Mouse (Mus musculus): ENCODE data around the gene March1. TPM values are rescaled to one million over a fixed set of nuclear protein-coding genes. Genes with fewer than 3 reads are reported as not detected.

Gene March1
- polyA plus RNA-seq, 1 experiment from 2014 or later = 0.50 TPM

DNA sequence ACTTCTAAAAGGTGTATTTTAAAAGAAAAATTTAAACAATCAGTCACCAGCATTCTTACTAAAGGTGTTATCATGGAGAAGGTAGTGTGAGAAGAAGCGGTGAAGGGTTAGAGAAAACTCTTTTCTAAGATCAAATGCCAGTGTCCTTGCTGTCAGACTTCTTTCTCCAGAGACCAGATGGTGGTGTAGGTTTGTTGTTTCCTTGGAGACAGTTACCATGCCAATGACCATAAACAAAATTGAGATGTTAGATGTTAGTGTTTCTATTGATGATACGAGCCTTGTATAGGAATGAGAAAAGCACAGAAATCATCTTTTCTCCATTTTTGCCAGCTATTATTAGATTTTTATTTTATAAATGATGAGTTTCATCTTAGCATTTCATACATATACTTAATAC, 158.1 kb downstream of the March1 start:
- Histone ChIP-seq H3K4me2 (replicated peaks; ENCODE audit: low read depth) (no peak overlapping the region), H3K36me3 (ENCODE audit: control insufficient read depth, insufficient read depth, low read length) (no peaks in the 10 kb centered on the region), H3K27me3 (ENCODE audit: control insufficient read depth, insufficient read depth, low read length) (no peaks in the 10 kb centered on the region), H3K27ac (replicated peaks) (no peak overlapping the region), H3K4me3 (ENCODE audit: low read depth, low read length) (no peak overlapping the region), H3K4me1 (replicated peaks; ENCODE audit: control insufficient read depth, insufficient read depth) (no peaks in the 10 kb centered on the region), H3K9me3 (ENCODE audit: control insufficient read depth, low read length) (no peaks in the 10 kb centered on the region), H3K9ac (ENCODE audit: low read length) (no peak overlapping the region)
- TF ChIP-seq CTCF (IDR thresholded peaks at IDR 0.05; ENCODE audit: low read depth) (no peak), EP300 (optimal IDR thresholded peaks at IDR 0.05) (no peak)
- ATAC-seq (ENCODE audit: low FRiP score, low TSS enrichment) (no peak), DNase-seq (ENCODE audit: low spot score) (no peak)
- 69% methylated on average over 2 of the region's 2 CpGs for WGBS

DNA sequence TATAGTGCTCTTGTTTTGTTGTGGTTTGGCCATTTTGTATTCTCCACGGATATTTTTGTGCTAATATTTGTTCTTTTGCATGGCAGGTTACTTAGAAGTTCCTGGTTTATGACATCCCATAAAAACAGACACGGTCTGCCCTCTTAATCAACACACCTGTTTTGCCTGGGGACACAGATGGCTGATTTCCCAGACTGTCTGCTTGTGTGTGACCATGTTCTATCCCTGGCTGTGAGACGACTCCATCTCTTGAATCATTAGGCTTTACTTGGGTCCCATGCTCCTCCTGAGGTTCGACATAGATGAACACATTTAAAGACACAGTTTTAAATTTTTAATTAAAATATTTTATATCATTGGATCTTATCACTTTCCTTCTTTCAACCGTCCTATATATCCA, 163.5 kb downstream of the March1 start:
- H3K4me2 ChIP-seq (replicated peaks; ENCODE audit: low read depth) = no peak overlapping the region
- DNase-seq (ENCODE audit: low spot score) (no peak), ATAC-seq (ENCODE audit: low FRiP score, low TSS enrichment) (no peak)
- H3K9me3 ChIP-seq (ENCODE audit: control insufficient read depth, low read length) = no peaks in the 10 kb centered on the region
- no peaks in the 10 kb centered on the region for H3K27me3 ChIP-seq (ENCODE audit: control insufficient read depth, insufficient read depth, low read length)
- TF ChIP-seq EP300 (optimal IDR thresholded peaks at IDR 0.05) = no peak
- no peak for TF ChIP-seq CTCF (IDR thresholded peaks at IDR 0.05; ENCODE audit: low read depth)
- no peaks in the 10 kb centered on the region for H3K36me3 ChIP-seq (ENCODE audit: control insufficient read depth, insufficient read depth, low read length)
- no peak overlapping the region for H3K4me3 ChIP-seq (ENCODE audit: low read depth, low read length)
- WGBS = 62% methylated on average over 5 of the region's 5 CpGs
- no peak overlapping the region for H3K27ac ChIP-seq (replicated peaks)
- no peak overlapping the region for H3K9ac ChIP-seq (ENCODE audit: low read length)
- H3K4me1 ChIP-seq (replicated peaks; ENCODE audit: control insufficient read depth, insufficient read depth) = no peaks in the 10 kb centered on the region

GRCm38 (mm10) chr8:65812971-65813370, 195.3 kb downstream of the March1 start:
- WGBS = 69% methylated on average over 2 of the region's 2 CpGs

DNA sequence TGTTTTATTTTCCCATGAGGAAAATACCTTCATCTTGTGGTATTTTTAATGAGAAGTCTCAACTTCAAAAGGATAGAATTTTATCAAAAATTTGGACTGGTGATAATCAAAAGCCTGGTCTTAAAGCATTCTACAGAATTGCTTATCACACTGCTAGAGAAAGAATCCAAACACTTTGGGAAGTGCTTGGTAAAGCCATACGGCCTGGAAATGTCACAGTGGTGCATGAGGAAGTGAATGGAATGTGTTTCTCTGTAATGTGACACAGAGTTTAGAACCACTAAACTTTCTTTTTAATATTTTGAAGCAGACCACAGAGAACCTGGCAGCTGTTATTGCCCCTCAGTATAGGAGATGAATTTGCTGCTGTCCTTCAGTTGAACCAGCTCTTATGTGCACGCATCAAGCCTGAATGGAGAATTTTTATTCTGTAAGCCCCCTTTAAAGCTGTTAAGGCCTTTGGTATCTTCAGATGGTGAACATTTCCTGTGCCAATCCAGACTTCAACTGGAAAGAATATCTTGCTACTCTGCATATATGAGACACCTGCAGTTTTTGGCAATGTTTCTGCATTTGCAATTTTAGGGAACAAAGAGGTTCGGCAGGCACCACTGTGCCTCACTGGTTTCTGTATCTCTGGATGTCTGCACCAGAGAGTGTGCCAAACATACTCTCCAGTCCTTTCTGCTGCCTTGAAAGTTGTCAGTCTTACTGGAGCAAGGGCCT, 304.8 kb downstream of the March1 start:
- TF ChIP-seq EP300 (optimal IDR thresholded peaks at IDR 0.05) (no peak), CTCF (IDR thresholded peaks at IDR 0.05; ENCODE audit: low read depth) (no peak)
- whole genome bisulfite sequencing = 75% methylated on average over 3 of the region's 3 CpGs
- ATAC-seq (ENCODE audit: low FRiP score, low TSS enrichment) (no peak), DNase-seq (ENCODE audit: low spot score) (no peak)
- Histone ChIP-seq H3K4me1 (replicated peaks; ENCODE audit: control insufficient read depth, insufficient read depth) (no peaks in the 10 kb centered on the region), H3K4me3 (ENCODE audit: low read depth, low read length) (no peak overlapping the region), H3K27ac (replicated peaks) (no peak overlapping the region), H3K9ac (ENCODE audit: low read length) (no peak overlapping the region), H3K27me3 (ENCODE audit: control insufficient read depth, insufficient read depth, low read length) (no peaks in the 10 kb centered on the region), H3K9me3 (ENCODE audit: control insufficient read depth, low read length) (no peaks in the 10 kb centered on the region), H3K4me2 (replicated peaks; ENCODE audit: low read depth) (no peak overlapping the region), H3K36me3 (ENCODE audit: control insufficient read depth, insufficient read depth, low read length) (no peaks in the 10 kb centered on the region)

More at GRCm38 (mm10) chr8:65812971-65813370, 195.3 kb downstream of the March1 start:
- no peak overlapping the region for H3K27ac ChIP-seq (replicated peaks)
- H3K4me1 ChIP-seq (replicated peaks; ENCODE audit: control insufficient read depth, insufficient read depth) = no peaks in the 10 kb centered on the region
- H3K9me3 ChIP-seq (ENCODE audit: control insufficient read depth, low read length) = no peaks in the 10 kb centered on the region
- ATAC-seq (ENCODE audit: low FRiP score, low TSS enrichment) = no peak
- H3K27me3 ChIP-seq (ENCODE audit: control insufficient read depth, insufficient read depth, low read length) = no peaks in the 10 kb centered on the region
- TF ChIP-seq CTCF (IDR thresholded peaks at IDR 0.05; ENCODE audit: low read depth) (no peak), EP300 (optimal IDR thresholded peaks at IDR 0.05) (no peak)
- no peaks in the 10 kb centered on the region for H3K36me3 ChIP-seq (ENCODE audit: control insufficient read depth, insufficient read depth, low read length)
- no peak overlapping the region for H3K4me2 ChIP-seq (replicated peaks; ENCODE audit: low read depth)
- H3K9ac ChIP-seq (ENCODE audit: low read length) = no peak overlapping the region
- no peak overlapping the region for H3K4me3 ChIP-seq (ENCODE audit: low read depth, low read length)
- no peak for DNase-seq (ENCODE audit: low spot score)

- ATAC-seq (ENCODE audit: low FRiP score, low TSS enrichment) (no peak), DNase-seq (ENCODE audit: low spot score) (no peak)
- Histone ChIP-seq H3K4me1 (replicated peaks; ENCODE audit: control insufficient read depth, insufficient read depth) (no peaks in the 10 kb centered on the region), H3K9ac (ENCODE audit: low read length) (no peak overlapping the region), H3K27ac (replicated peaks) (no peak overlapping the region), H3K4me2 (replicated peaks; ENCODE audit: low read depth) (no peak overlapping the region), H3K36me3 (ENCODE audit: control insufficient read depth, insufficient read depth, low read length) (no peaks in the 10 kb centered on the region), H3K27me3 (ENCODE audit: control insufficient read depth, insufficient read depth, low read length) (no peaks in the 10 kb centered on the region), H3K4me3 (ENCODE audit: low read depth, low read length) (no peak overlapping the region), H3K9me3 (ENCODE audit: control insufficient read depth, low read length) (no peaks in the 10 kb centered on the region)
- 25% methylated on average over 5 of the region's 5 CpGs for WGBS
- TF ChIP-seq EP300 (optimal IDR thresholded peaks at IDR 0.05) (no peak), CTCF (IDR thresholded peaks at IDR 0.05; ENCODE audit: low read depth) (no peak)
Observed at GRCm38 (mm10) chr8:65956948-65957347, 339.2 kb downstream of the March1 start.

- no peak for ATAC-seq (ENCODE audit: low FRiP score, low TSS enrichment)
- no peak overlapping the region for H3K27ac ChIP-seq (replicated peaks)
- no peaks in the 10 kb centered on the region for H3K9me3 ChIP-seq (ENCODE audit: control insufficient read depth, low read length)
- no peak overlapping the region for H3K4me2 ChIP-seq (replicated peaks; ENCODE audit: low read depth)
- no peak overlapping the region for H3K4me3 ChIP-seq (ENCODE audit: low read depth, low read length)
- no peak for DNase-seq (ENCODE audit: low spot score)
- H3K9ac ChIP-seq (ENCODE audit: low read length) = no peak overlapping the region
- TF ChIP-seq EP300 (optimal IDR thresholded peaks at IDR 0.05) (no peak), CTCF (IDR thresholded peaks at IDR 0.05; ENCODE audit: low read depth) (no peak)
- no peaks in the 10 kb centered on the region for H3K27me3 ChIP-seq (ENCODE audit: control insufficient read depth, insufficient read depth, low read length)
- no peaks in the 10 kb centered on the region for H3K36me3 ChIP-seq (ENCODE audit: control insufficient read depth, insufficient read depth, low read length)
- no peaks in the 10 kb centered on the region for H3K4me1 ChIP-seq (replicated peaks; ENCODE audit: control insufficient read depth, insufficient read depth)
Observed at GRCm38 (mm10) chr8:65957492-65957891, 339.8 kb downstream of the March1 start.
